Mouse (Mus musculus): Measurements from ENCODE around the gene Acot7. TPM values are rescaled to one million over a fixed set of nuclear protein-coding genes. Genes with fewer than 3 reads are reported as not detected.

Gene Acot7
- polyA plus RNA-seq, 1 experiment from 2014 or later = 269 TPM

DNA sequence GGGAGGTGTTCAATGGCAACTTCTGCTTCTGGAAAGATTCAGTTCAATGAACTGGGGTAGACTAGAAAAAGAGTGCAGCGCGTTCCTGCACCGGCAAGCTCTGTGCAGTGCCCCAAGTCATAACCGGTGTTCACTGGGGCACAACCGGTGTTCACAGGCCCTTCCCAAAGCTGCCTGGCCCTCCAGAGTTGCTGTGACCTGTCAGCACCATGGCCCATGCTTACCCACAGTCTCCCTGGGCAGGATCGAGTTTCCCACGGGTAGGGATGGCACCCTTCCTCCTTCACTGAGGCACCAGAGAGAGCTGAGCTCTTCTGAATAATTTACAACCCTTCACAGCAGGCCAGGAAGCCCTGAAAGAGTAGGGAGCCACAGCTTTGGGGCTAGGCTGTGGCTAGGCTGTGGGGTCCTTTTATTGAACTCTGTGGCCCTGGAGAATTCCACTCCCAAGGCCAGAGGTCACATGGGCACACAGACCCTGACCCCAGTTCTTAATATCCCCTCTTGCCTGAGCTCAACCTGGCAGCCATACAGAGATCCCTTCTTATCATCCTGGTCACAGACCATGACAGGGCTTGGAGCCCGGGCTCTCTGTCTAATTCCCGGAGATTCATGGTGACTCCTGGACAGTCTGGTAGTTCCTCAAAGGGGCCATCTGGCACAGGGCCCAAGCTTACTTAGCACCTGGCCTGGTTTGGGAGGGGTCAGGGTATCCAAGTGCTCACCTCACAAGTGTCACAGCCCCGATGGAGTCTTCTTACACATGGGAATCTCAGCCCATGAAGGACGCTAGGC lies 31.7 kb upstream of the Acot7 start:
- Histone ChIP-seq H3K4me1 (replicated peaks; ENCODE audit: control insufficient read depth, insufficient read depth, low read length) (peaks cover 2% of the 10 kb centered on the region; the same call in 1 of the 2 replicates), H3K9ac (replicated peaks; ENCODE audit: low read depth, low read length) (no peak overlapping the region), H3K4me2 (ENCODE audit: low read length) (no peak overlapping the region), H3K27me3 (replicated peaks; ENCODE audit: control insufficient read depth, insufficient read depth, low read length) (peaks cover 13% of the 10 kb centered on the region), H3K36me3 (ENCODE audit: control insufficient read depth, insufficient read depth) (no peaks in the 10 kb centered on the region), H3K4me3 (replicated peaks; ENCODE audit: low read length) (no peak overlapping the region), H3K9me3 (ENCODE audit: control insufficient read depth, low read length) (no peaks in the 10 kb centered on the region), H3K27ac (ENCODE audit: low read length) (no peak overlapping the region)
- 71% methylated on average over 11 of the region's 11 CpGs for WGBS
- no peak for ATAC-seq

DNA sequence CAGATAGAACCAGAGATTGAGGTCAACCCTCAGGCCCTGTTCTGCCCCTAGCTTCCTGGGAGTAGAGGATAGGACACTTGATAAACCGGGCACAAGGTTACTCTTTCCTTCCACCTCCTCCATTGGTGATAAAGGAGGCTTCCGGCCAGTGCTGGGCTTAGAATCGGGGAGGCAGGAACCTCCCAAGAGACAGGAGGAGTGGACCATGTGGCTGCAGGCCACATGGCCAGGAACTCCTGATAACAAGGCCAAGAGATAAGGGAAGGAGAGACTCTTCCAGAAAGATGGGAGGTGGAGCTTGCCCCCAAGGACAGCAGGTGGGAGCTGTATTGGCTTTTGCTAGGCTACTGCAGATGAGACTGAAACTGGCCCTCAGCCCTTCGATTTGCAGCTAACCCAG lies 27.4 kb upstream of the Acot7 start:
- 84% methylated on average over 4 of the region's 4 CpGs for WGBS
- H3K27me3 ChIP-seq (replicated peaks; ENCODE audit: control insufficient read depth, insufficient read depth, low read length) = peaks cover 46% of the 10 kb centered on the region
- H3K27ac ChIP-seq (ENCODE audit: low read length) = no peak overlapping the region
- H3K9ac ChIP-seq (replicated peaks; ENCODE audit: low read depth, low read length) = no peak overlapping the region
- peaks cover 8% of the 10 kb centered on the region for H3K4me1 ChIP-seq (replicated peaks; ENCODE audit: control insufficient read depth, insufficient read depth, low read length)
- ATAC-seq = no peak
- no peaks in the 10 kb centered on the region for H3K9me3 ChIP-seq (ENCODE audit: control insufficient read depth, low read length)
- H3K36me3 ChIP-seq (ENCODE audit: control insufficient read depth, insufficient read depth) = no peaks in the 10 kb centered on the region
- no peak overlapping the region for H3K4me3 ChIP-seq (replicated peaks; ENCODE audit: low read length)
- H3K4me2 ChIP-seq (ENCODE audit: low read length) = no peak overlapping the region

DNA sequence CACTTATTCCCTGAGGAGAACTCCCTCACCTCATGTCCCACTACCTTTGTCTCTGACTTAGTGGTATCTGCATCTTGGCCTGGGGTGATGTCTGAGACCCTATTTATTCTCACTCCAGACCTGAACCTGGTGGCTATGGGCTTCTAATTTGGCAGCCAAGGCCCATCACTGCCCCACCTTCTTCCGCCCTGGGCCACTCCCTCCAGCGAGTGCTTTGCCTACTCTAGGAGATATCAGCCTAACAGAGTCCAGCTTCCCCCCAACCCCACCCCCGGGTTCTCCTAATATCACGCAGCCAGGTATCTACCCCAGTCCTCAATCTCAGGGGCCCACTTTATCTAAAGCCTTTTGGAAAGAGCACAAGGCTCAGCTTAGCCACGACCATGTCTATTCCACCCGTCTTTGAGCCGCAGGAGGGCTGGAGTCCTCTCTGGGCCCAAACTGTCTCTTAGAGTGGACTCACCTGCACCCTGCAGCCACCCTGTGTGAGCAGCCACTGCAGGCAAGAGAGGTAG lies 26.4 kb upstream of the Acot7 start:
- Histone ChIP-seq H3K9ac (replicated peaks; ENCODE audit: low read depth, low read length) (no peak overlapping the region), H3K36me3 (ENCODE audit: control insufficient read depth, insufficient read depth) (no peaks in the 10 kb centered on the region), H3K4me3 (replicated peaks; ENCODE audit: low read length) (peak overlapping the region; percentile 29; the same call in 1 of the 2 replicates), H3K27ac (ENCODE audit: low read length) (no peak overlapping the region), H3K27me3 (replicated peaks; ENCODE audit: control insufficient read depth, insufficient read depth, low read length) (peaks cover 46% of the 10 kb centered on the region), H3K9me3 (ENCODE audit: control insufficient read depth, low read length) (no peaks in the 10 kb centered on the region), H3K4me2 (ENCODE audit: low read length) (peak overlapping the region; percentile 43), H3K4me1 (replicated peaks; ENCODE audit: control insufficient read depth, insufficient read depth, low read length) (peaks cover 8% of the 10 kb centered on the region)
- no peak for ATAC-seq
- 21% methylated on average over 7 of the region's 7 CpGs for WGBS

DNA sequence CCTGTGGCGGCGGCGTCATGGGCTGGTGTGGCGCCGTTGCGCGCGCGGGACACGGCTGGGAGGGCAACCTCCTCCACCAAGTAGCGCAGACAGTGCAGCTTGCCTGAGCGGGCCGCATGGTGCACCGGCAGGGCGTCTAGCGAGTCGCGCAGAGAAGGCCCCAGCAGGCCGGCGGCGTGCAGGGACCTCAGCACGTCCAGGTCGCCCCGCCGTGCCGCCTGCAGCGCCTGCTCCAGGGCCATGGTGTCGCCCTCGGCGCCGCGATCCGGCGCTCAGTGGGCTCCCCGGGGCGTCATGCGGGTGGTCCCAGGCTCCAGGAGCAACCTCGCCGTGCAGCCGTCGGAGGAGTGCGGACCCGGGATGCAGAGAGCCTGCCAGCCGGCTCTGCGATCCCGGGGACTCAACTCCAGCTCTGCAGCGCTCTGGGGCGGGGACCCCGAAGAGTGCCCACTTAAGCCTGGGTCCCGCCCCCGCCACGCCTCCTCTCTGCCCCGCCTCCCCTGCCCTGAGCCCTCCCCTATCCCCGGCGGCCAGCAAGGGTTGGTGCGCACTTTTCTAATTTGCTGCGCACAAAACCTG lies 25.9 kb upstream of the Acot7 start, which contains the start of gene Espn:
Gene Espn (minus strand): TSS at position 406 of the 579 bp plus-strand sequence.
- H3K27me3 ChIP-seq (replicated peaks; ENCODE audit: control insufficient read depth, insufficient read depth, low read length) = peaks cover 46% of the 10 kb centered on the region
- H3K4me3 ChIP-seq (replicated peaks; ENCODE audit: low read length) = peak within 1 kb of the TSS; percentile 29
- peak within 1 kb of the TSS; percentile 2; the same call in 1 of the 2 replicates for H3K9ac ChIP-seq (replicated peaks; ENCODE audit: low read depth, low read length)
- peaks cover 8% of the 10 kb centered on the region for H3K4me1 ChIP-seq (replicated peaks; ENCODE audit: control insufficient read depth, insufficient read depth, low read length)
- H3K27ac ChIP-seq (ENCODE audit: low read length) = no peak within 1 kb of the TSS
- H3K9me3 ChIP-seq (ENCODE audit: control insufficient read depth, low read length) = no peaks in the 10 kb centered on the region
- peak; percentile 75 for ATAC-seq
- under 1% methylated on average over 54 of the region's 57 CpGs for WGBS
- H3K4me2 ChIP-seq (ENCODE audit: low read length) = peak within 1 kb of the TSS; percentile 43
- no peaks in the 10 kb centered on the region for H3K36me3 ChIP-seq (ENCODE audit: control insufficient read depth, insufficient read depth)

DNA sequence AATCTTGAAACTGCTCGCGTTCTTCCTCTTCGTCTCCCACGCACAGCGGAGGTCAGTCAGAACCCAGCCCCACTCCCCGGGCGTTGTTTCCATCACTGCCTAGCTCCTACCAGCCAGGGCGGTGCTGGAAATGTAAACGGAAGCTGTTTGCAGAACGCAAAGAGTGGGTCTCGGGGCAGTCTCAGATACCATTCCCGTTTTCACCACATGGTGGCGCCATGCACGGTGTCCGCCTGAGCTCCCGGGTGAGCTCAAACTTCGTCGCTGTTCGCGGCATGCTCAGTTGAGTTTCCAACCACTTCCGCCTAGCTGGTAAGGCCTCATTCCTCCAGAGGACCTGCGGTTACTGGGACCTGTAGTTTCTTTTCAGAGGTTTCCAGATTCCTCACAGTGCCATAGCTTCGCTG lies 24.2 kb upstream of the Acot7 start:
- Histone ChIP-seq H3K27ac (ENCODE audit: low read length) (no peak overlapping the region), H3K9me3 (ENCODE audit: control insufficient read depth, low read length) (no peaks in the 10 kb centered on the region), H3K9ac (replicated peaks; ENCODE audit: low read depth, low read length) (no peak overlapping the region), H3K4me2 (ENCODE audit: low read length) (peak overlapping the region; percentile 34; the same call in 1 of the 2 replicates), H3K36me3 (ENCODE audit: control insufficient read depth, insufficient read depth) (no peaks in the 10 kb centered on the region), H3K27me3 (replicated peaks; ENCODE audit: control insufficient read depth, insufficient read depth, low read length) (peaks cover 63% of the 10 kb centered on the region), H3K4me3 (replicated peaks; ENCODE audit: low read length) (no peak overlapping the region), H3K4me1 (replicated peaks; ENCODE audit: control insufficient read depth, insufficient read depth, low read length) (peaks cover 11% of the 10 kb centered on the region)
- ATAC-seq = no peak
- whole genome bisulfite sequencing = 2% methylated on average over 23 of the region's 23 CpGs

DNA sequence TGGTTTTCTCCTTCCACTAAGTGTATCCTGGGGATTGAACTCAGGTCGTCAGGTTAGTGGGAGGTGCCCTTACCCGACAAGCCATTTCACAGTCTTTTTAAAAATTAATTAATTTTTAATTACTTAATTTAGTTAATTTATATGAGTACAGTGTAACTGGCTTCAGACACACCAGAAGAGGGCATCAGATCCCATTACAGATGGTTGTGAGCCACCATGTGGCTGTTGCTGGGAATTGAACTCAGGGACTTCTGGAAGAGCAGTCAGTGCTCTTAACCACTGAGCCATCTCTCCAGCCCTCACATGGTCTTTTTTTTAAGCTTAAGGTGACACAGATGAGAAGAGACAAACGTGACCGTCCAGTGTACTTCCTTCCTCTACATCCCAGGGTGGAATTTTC lies 22.9 kb upstream of the Acot7 start:
- H3K4me3 ChIP-seq (replicated peaks; ENCODE audit: low read length) = no peak overlapping the region
- ATAC-seq = no peak
- H3K27me3 ChIP-seq (replicated peaks; ENCODE audit: control insufficient read depth, insufficient read depth, low read length) = peaks cover 73% of the 10 kb centered on the region
- H3K4me2 ChIP-seq (ENCODE audit: low read length) = no peak overlapping the region
- 72% methylated on average over 4 of the region's 4 CpGs for WGBS
- H3K9me3 ChIP-seq (ENCODE audit: control insufficient read depth, low read length) = no peaks in the 10 kb centered on the region
- H3K4me1 ChIP-seq (replicated peaks; ENCODE audit: control insufficient read depth, insufficient read depth, low read length) = peaks cover 16% of the 10 kb centered on the region
- H3K9ac ChIP-seq (replicated peaks; ENCODE audit: low read depth, low read length) = no peak overlapping the region
- H3K27ac ChIP-seq (ENCODE audit: low read length) = no peak overlapping the region
- H3K36me3 ChIP-seq (ENCODE audit: control insufficient read depth, insufficient read depth) = no peaks in the 10 kb centered on the region

DNA sequence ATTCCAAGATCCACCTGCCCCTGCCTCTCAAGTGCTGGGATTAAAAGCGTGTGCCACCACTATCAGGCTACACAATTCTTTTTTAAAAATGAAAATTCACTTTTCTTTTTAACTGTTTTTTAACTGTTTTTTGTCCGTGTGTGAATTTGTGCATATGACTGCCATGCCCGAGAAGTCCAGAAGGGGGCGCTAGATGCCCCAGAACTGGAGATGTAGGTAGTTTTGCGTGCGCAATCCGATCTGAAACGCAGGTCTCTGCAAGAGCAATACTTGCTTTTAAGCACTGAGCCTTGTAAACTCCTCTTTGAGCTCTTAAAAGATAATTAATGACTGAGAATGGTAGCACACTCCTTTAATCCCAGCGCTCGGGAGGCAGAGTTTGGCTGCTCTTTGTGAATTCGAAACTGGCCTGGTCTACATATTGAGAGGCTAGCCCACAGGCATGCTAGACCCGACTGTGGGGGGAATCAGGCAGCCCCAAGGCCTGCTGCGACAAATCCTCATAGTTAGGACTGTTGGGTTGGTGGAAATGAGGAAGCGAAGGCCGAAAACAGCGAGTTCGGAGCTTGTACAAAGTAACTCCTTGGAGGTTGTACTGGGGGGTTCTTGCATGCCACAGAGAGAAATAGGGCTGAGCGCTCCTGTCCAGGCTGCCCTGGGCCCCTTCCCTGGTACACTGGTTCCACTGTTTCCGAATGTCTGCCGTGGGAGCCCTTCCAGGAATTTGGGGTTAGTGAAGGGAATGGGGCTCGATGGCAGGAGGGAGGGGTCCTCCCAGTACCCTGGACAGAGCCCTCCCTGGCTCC lies 20.0 kb upstream of the Acot7 start:
- Histone ChIP-seq H3K4me3 (replicated peaks; ENCODE audit: low read length) (no peak overlapping the region), H3K9ac (replicated peaks; ENCODE audit: low read depth, low read length) (no peak overlapping the region), H3K4me2 (ENCODE audit: low read length) (no peak overlapping the region), H3K27me3 (replicated peaks; ENCODE audit: control insufficient read depth, insufficient read depth, low read length) (peaks cover 68% of the 10 kb centered on the region), H3K36me3 (ENCODE audit: control insufficient read depth, insufficient read depth) (no peaks in the 10 kb centered on the region), H3K4me1 (replicated peaks; ENCODE audit: control insufficient read depth, insufficient read depth, low read length) (peaks cover 10% of the 10 kb centered on the region), H3K9me3 (ENCODE audit: control insufficient read depth, low read length) (no peaks in the 10 kb centered on the region), H3K27ac (ENCODE audit: low read length) (no peak overlapping the region)
- 13% methylated on average over 21 of the region's 21 CpGs for WGBS
- no peak for ATAC-seq

DNA sequence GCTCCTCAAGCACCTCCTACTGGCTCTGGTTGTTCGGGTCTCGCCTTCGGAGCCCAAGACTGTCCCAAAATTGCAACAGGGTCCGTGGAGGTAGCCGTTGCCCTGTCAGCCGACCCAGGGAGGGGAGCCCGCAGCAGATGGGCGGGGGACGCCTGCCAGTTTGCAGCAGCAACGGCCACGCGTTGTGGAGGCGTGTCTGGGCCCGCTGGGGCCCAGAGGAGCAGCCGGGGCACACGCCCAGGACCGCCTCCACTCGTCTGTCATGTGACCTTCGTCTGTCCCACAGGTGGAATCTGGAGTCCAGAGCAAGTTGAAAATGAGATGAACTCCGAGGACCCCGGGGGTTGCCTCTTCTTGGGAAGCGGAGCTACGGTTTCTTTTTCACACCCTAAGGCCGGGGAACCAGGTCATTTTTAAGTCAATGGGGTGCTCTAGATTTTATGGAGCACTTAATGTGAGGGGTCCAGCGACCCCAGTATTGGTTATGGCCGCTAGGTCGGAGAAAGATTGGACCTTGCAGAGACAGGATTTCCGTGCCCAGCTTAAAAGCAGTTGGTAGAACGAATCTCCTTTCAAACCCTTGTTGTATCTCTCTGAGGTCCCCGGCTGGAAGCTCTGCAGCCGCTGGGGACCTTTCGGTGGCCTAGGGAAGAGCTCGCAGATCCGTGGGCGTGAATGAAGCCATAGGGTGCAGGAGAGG lies 19.2 kb upstream of the Acot7 start, which contains the start of gene Hes2:
Gene Hes2 (plus strand): TSS at position 283 of the 700 bp plus-strand sequence.
- Histone ChIP-seq H3K9ac (replicated peaks; ENCODE audit: low read depth, low read length) (no peak within 1 kb of the TSS), H3K4me1 (replicated peaks; ENCODE audit: control insufficient read depth, insufficient read depth, low read length) (peaks cover 8% of the 10 kb centered on the region), H3K4me2 (ENCODE audit: low read length) (no peak within 1 kb of the TSS), H3K27me3 (replicated peaks; ENCODE audit: control insufficient read depth, insufficient read depth, low read length) (peaks cover 62% of the 10 kb centered on the region), H3K27ac (ENCODE audit: low read length) (no peak within 1 kb of the TSS), H3K36me3 (ENCODE audit: control insufficient read depth, insufficient read depth) (no peaks in the 10 kb centered on the region), H3K9me3 (ENCODE audit: control insufficient read depth, low read length) (no peaks in the 10 kb centered on the region), H3K4me3 (replicated peaks; ENCODE audit: low read length) (no peak within 1 kb of the TSS)
- 3% methylated on average over 35 of the region's 35 CpGs for WGBS
- no peak for ATAC-seq

Data from forebrain, embryonic 16.5 days (tissue).